Mouse (Mus musculus): ENCODE measurements around the gene Ifne.
"Not testable (repeated sequence)": the region's sequence is repeated elsewhere in the genome, so short reads cannot be mapped to it uniquely, and the experiment has no call there.

Ifne gene

DNA sequence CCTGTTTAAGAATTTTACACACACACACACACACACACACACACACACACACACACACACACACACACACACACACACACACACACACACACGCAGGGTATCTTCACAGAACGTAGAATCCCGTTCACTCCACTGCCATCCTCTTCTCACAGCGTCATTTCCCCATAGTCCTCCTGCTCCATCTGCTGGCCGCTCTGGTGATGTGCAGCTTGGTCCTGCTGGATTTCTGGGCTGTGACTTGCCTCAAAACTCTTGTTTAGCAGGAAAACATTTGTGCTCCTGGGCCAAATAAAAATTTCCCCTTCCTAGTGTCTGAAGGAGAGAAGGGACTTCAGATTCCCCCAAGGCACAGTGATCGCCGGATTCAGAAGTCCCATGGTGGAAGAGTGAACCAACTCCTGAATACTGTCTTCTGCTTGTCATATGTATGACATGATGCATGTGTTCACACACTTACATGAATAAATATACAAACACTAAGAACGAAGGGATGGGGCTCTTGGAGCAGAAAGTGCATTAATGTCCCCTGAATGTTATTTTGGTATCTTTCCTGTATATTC lies 12.6 kb downstream of the Ifne start:
- no peak for DNase-seq (ENCODE audit: low spot score)

DNA sequence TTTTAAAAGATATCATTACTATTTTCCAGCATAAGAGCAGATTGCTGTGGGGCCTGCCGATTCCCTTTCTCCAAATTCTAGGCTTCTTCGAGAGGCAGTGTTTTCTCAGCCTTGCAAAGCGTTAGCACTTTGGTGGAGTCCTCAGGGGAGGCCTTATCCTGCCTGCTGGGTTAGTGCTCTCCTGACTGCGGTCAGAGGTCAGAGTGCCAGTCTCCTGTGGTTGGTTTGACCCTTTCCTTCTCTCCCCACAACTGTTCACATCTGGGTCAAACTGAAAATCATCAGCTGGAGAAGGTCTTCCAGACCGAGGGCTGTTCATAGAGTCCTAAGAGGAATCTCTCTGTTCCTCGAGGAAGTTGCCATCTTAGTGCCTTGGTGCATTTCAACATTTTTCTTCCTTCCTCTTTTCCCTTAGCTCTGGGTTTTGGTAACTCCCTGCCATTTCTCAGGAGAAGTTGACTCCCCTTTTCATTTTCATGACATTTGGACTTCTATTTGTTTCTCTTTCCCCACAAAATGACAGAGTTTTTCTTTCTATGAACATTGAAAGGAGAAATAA lies 14.9 kb downstream of the Ifne start:
- DNase-seq (ENCODE audit: low spot score) = no peak

DNA sequence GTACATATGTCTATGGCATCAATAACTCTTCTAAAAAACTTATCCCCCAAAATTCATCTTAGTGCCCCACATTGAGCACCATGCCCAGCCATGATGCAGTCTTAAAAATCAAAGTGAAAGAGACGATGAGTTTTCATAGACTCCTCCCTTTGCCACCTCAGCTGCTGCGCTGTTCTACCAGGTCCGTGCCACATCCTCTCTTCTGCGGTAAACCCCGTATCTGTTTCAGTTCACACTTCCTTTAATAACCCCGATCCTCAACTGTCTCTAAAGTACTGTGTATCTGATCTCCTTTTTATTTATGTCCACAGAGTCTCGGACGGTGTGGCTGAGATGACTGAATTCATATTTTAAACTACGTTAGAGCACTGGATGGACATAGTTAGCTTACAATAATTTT lies 15.4 kb downstream of the Ifne start:
- DNase-seq (ENCODE audit: low spot score) = no peak

DNA sequence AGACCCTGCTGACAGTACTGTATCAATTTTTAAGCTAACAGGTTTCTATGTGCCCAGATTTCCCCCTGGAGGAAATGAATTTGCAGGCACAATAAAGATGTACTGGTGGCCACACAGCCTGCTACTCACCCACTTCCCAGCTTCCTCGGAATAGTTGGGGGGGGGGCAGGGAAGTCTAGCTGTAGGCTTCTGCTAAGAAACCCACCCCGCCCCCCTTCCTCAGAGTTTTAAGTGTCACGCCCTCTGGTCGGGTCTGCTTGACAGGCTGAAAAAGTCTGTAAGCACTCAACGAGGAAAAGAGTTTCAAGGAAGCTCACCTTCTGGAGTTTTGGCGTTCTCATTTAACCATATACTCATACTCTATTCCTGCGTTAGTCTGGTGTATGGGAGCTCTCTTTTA lies 16.7 kb downstream of the Ifne start:
- DNase-seq (ENCODE audit: low spot score) = no peak

DNA sequence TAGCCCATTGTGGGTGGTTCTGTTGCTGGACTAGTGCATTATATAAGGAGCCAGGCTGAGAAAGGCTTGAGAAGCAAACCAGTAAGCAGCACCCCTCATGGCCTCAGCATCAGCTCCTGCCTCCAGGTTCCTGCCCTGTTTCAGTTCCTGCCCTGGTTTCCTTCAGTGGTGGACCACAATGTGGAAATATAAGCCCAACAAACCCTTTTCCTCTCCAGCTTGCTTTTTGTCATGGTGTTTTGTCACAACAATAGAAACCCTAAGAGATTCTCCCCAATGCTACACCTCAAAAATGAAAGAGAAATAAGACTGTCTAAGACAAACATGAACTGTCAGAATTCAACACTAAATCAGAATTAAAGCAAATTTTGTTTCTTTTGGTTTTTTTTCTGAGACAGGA lies 20.8 kb downstream of the Ifne start:
- DNase-seq (ENCODE audit: low spot score) = no peak

DNA sequence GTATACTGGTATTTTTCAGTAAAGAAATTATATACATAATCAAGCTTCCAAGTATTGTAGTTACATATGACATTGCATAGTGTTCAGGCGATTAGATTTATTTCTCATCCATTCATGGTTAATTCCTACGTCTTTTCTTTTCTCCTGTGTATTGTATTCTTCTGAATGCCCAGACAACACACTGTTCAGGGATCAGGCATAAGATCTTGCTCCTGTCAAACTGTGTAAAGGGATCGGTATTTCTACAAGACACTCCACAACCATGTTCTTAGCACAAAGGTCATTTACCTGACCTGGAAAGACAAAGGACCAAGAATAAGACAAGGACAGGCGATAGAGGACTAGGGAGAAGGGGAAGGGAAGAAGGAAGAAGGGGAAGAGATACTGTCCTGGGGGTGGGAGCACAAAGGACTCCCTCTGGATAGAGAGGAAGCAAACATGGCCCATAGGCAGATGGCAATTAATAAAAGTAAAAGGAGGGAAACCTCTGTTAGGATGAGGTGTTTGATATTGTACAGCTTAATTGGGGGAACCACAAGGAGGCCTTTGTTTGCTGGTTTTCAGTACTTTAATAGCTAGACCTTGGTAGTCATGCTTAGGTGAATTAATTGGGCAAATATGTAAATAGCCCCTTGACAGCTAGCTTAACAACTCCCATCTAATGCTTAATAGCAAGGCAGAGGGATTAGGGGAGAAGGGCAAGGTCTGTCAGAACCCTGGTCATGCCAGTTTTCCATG lies 28.8 kb downstream of the Ifne start:
- no peak for DNase-seq (ENCODE audit: low spot score)

DNA sequence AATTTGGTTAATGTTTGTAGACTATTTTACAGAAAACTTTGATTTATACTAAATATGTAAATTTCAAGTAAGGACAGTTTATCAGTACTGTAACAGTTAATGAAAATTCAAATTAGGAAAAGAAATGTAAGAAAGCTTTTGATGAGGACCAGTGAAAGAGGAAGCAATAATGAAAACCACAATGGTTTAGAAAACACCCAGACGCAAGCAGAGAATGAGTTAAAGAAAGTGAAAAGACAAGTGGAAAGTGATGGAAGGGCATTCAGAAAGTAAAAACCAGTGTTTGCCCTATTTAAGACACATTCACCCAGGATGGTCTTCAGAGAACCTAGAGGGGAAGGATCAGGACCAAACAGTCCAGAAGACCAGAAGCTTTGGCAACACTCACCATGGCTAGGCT lies 30.3 kb downstream of the Ifne start, which contains the start of gene Ifna1:
TSS of gene Ifna1 (plus strand) at position 390 of the 400 bp plus-strand sequence.
- no peak for DNase-seq (ENCODE audit: low spot score)

DNA sequence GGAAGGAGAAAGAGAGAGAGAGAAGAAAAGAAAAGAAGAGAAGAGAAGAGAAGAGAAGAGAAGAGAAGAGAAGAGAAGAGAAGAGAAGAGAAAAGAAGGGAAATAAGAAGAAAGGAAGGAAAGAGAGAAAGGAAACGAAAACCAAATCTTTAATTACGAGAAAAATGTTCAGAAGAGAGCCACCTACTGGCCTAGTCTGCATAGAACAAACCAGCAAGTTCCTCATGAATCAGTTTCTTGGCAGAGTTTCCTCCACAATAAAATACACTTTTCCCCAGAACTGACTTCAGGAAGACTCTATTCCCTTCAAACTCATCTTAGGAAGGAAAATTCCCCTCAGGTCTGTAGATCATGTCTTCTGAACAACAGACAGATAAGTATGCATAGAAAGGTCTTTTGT lies 34.7 kb downstream of the Ifne start:
- no peak for DNase-seq (ENCODE audit: low spot score)

DNA sequence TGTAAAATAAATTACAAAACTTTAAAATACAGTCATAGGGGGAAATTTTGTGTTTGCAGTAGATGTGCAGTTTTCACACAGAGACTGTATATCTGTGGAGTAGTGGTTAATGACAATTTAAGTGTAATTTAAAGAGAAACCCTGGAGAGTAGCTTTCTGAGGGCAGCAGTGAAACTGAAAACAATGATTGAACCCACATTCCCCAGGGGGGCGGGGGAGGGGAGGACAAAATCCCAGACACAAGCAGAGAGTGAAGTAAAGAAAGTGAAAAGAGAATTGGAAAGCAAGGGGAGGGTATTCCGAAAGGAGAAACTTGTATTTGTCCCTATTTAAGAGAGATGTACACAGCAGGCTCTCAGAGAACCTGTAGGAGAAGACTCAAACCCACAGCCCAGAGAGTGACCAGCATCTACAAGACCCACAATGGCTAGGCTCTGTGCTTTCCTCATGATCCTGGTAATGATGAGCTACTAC lies 38.5 kb downstream of the Ifne start, which contains the start of gene Ifna4:
TSS of gene Ifna4 (plus strand) at position 424 of the 474 bp plus-strand sequence.
- DNase-seq (ENCODE audit: low spot score) = no peak

DNA sequence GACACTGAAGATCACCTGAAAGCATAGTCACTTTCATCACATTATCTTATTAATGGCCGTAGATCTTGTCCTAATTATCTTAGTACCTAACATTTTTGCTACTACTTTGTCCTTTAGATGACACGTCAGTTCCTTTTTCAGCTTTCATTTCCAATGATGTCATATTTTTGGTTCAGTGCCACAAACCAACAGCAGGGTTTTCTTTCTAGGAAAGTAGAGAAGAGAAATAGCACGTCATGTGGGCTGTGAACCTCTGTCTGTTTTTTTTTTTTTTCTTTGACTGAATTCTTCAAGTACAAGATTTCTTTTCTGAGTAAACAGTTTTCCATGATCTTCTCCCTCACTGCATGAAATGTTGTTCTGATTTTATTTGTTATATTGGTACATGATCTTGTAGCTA lies 39.9 kb downstream of the Ifne start:
- no peak for DNase-seq (ENCODE audit: low spot score)

DNA sequence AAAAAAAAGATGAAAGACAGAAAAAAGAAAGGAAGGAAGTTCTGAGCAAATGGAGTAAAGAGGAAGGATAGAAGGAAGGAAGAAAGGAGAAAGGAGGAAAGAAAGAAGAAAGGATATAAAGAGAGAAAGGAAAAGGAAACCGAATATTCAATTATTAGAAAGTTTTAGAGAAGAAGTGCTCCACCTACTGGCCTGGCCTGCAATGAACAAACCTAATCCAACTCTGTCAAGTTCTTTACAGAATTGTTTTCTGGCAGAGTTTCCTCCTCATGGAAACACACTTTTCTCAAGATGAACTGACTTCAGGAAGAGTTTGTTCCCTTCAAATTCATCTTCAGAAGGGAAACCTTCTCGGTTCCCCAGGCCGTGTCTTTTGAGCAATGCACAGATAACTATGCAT lies 41.2 kb downstream of the Ifne start:
- no peak for DNase-seq (ENCODE audit: low spot score)

DNA sequence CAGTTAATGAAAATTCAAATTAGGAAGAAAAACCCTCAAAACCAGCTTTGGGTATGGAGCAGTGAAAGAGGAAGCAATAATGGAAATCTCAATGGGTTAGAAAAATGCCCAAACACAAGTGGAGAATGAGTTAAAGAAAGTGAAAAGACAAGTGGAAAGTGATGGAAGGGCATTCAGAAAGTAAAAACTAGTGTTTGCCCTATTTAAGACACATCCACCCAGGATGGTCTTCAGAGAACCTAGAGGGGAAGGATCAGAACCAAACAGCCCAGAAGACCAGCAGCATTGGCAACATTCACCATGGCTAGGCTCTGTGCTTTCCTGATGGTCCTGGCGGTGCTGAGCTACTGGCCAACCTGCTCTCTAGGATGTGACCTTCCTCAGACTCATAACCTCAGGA lies 44.8 kb downstream of the Ifne start, which contains the start of gene Ifna5:
TSS of gene Ifna5 (plus strand) at position 301 of the 400 bp plus-strand sequence.
- DNase-seq (ENCODE audit: low spot score) = not testable (repeated sequence)

DNA sequence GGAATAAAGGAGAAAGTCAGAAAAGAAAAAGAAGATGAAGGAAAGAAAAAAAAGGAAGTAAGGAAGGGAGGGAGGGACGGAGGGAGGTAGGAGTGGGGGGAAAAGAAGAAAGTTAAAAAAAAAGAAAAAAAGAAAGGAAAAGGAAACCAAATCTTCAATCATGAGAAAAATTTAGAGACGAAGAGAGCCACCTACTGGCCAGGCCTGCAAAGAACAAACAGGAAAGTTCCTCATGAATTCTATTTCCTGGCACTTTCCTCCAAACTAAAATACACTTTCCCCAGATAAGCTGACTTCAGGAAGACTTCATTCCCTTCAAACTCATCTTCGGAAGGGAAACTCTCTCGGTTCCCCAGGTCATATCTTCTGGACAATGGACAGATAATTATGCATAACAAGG lies 49.5 kb downstream of the Ifne start:
- DNase-seq (ENCODE audit: low spot score) = no peak
